Mouse (Mus musculus): ENCODE results near the gene Ebpl.

Ebpl gene

GRCm38 (mm10) chr14:61360131-61360980, at the start of gene Ebpl:
Gene Ebpl, minus strand, starts transcription at chr14:61360439.
- DNase-seq: peak; percentile 92

DNA sequence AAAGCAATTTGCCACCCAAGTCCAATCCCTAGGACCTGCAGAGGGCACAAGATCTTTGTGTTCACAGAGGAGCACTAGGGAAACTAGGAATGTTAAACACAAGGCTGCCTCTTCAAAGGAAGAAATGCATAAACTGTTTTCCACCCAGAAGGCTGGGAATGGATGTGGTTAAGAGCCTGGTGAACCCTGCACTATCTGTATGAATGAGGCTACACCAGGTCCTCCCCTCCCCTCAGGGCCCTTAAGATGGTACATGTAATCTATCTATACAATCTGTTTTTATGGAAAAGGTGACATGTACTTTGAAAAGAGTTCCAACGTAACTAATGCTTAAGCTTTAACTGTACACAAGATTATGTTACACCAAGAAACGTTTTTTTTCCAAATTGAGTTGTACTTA, 49.8 kb upstream of the Ebpl start:
- DNase-seq: no peak

- DNase-seq: no peak
Measured at GRCm38 (mm10) chr14:61407055-61407454, 46.8 kb upstream of the Ebpl start.

GRCm38 (mm10) chr14:61405761-61406160, 45.5 kb upstream of the Ebpl start:
- no peak for DNase-seq

GRCm38 (mm10) chr14:61404941-61405340, 44.7 kb upstream of the Ebpl start:
- no peak for DNase-seq

DNA sequence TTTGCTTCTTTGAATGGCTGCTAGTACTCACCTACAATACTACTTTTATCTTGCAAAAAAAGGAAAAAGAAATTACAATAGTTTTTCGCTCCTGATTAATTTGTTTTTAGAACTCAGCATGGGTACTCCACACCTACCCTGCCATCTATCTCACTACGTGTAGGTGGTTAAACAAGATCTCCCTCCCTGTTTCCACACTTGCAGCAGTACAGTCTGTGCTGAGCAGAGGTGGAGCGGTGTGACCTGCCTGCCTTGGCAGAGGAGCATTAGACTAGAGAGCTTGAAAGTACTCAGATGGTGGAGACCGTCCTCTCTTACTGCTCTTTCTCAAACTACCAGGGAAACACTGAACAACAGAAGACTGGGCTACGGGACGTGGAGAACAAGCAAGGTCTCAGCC, 34.5 kb upstream of the Ebpl start:
- DNase-seq: no peak

GRCm38 (mm10) chr14:61390586-61390985, 30.3 kb upstream of the Ebpl start:
- no peak for DNase-seq

DNA sequence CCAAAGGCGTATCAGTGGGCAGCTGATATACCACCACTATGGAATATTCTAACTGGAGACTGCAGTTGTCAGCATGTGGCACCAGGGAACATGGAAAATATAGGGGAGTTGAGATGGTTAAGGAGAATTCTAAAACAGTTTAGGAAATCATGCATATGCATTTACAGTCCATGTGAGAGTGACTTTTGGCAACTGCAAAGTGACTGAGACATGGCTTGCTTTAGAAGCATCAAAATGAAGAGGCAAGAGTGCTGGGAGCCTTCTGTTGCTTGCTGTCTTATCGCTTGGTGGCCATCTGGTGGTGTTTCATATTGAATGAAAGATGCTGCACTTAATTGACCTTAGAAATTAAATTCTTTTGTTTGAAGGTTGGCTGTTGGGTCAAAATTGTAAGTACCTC, 7.1 kb upstream of the Ebpl start:
- no peak for DNase-seq

- no peak for DNase-seq
Measured at GRCm38 (mm10) chr14:61364656-61365055, 4.4 kb upstream of the Ebpl start.

DNA sequence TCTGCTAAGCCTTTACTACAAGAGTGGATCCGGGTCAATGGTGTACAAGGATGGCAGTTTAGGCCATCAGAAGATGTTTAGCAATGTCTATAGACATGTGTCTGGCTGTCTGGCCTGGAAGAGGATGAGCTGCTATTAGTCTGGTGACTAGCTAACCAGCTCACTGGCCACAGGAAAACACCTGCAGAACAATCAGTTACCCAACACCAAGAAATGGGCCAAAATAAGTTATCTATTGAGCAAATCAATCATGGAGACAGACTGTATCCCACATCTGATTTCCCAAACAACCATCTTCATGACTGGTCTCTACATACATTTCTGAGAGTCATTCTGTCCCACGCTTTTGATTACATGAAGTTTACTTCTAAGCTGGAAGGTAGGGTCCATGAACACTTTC, 3.5 kb upstream of the Ebpl start:
- DNase-seq: no peak

GRCm38 (mm10) chr14:61362268-61362667, 2.0 kb upstream of the Ebpl start:
- no peak for DNase-seq

DNA sequence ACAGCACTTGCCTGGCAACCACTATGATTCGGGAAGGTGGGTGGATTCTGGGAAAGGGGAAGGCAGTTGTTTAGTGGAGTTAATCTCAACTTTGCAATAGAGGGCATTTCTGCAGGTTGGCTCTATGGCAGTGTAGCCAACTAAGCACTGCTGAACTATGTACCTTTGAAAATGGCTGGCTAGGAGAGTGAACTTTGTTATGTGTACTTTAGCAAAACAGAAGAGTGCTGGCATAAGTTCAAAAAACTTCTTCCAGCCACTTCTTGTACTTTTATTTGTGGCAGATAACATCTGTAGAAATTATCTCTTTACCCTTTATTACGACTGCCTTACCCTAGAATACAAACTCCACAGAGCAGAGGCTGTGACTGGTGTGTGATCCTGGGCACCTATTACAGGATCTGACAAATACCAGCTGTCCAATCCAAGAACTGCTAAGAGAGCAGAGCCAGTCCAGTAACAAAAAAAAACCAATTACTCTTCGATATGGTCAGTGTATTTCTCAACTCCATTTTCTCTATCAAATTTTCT, 807 bp upstream of the Ebpl start:
- peak; percentile 9 for DNase-seq

GRCm38 (mm10) chr14:61354251-61355235, 5.7 kb downstream of the Ebpl start:
- DNase-seq: no peak

- DNase-seq: no peak
Measured at GRCm38 (mm10) chr14:61350808-61351207, 9.4 kb downstream of the Ebpl start.

GRCm38 (mm10) chr14:61349876-61350275, 10.4 kb downstream of the Ebpl start:
- no peak for DNase-seq

DNA sequence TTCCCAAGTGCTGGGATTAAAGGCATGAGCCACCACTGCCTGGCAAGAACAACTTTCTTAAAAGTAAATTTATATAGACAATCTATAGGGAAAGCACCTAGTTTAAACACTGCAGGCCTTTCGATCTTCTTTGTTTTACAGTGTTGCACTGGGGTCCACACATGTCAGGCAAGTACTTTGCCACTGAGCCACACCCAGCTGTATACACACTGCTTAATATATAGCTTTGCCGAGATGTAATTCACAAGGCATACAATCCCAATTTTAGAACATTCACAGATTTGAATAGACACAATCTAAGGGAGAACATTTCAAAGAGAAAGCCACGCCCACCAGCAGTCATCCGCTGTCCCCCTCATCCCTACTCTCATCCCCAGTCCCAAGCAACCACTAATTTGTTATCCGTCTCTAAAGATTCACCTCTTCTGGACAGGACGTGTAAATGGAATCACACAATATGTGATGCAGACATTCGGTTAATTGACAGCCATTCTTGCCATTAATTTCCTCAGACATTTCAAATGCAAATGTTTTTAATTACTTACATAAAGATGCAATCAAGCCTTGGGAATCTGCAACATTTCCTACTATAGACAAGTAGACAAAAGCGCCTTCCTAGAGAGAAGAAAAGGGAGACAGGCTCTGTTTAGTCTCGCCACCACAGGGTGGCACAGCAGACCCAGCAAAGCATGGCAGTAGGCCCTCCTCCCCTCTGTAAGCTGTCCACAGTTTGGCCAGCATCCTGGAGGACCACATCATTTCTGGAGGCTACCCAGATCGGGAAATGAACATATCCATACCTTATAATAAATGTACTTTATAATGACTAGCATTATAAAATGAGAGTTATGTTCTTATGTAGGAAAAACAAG, 13.2 kb downstream of the Ebpl start:
- no peak for DNase-seq

GRCm38 (mm10) chr14:61344590-61344989, 15.6 kb downstream of the Ebpl start:
- DNase-seq: no peak

GRCm38 (mm10) chr14:61339381-61339780, 20.9 kb downstream of the Ebpl start:
- DNase-seq: no peak

DNA sequence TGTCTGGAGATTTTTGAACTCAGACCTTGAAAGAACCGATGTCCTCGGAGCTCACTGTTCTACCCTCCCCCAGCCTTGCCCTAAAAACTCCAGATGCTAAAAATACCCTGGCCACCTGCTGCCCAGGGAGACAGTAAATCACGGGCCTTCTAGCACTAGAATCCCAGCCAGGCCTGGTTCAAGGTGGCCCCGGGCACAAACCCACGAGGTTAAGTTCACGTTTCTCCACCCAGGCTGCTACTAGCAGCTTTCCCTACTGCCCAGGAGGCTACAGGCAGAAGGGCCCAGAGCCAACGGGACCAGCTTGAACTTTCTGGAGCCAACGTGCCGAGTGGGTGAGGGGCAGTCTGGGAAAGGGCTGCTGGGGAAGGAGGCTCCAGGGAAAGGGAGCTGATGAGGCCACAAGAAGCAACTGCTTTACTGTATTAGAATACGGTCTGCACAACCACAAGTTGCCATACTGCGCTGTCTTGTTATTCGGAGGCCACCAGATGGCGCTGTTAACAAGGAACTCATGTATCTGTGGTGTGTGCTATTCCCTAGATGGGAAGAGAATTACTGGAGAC, 29.2 kb downstream of the Ebpl start:
- DNase-seq: peak; percentile 48

DNA sequence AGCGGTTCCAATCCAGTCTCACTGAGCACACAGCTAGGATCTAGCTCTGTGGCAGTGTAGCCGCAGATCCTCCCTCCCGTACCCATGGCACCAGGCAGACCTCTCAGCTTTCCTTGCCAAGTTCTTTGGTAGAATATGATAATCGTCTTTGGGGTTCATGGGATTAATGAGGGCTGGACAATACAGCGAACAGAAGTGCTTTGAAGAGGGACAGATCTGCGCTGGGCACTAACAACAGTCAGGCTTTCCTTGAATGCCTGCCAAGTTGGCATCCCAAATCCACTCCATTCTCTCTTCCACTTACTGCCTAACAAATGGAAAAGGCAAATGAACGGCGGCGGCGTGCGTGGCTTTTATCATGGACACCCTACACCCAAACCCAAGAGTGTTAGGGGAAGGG, 29.6 kb downstream of the Ebpl start:
- DNase-seq: no peak

DNA sequence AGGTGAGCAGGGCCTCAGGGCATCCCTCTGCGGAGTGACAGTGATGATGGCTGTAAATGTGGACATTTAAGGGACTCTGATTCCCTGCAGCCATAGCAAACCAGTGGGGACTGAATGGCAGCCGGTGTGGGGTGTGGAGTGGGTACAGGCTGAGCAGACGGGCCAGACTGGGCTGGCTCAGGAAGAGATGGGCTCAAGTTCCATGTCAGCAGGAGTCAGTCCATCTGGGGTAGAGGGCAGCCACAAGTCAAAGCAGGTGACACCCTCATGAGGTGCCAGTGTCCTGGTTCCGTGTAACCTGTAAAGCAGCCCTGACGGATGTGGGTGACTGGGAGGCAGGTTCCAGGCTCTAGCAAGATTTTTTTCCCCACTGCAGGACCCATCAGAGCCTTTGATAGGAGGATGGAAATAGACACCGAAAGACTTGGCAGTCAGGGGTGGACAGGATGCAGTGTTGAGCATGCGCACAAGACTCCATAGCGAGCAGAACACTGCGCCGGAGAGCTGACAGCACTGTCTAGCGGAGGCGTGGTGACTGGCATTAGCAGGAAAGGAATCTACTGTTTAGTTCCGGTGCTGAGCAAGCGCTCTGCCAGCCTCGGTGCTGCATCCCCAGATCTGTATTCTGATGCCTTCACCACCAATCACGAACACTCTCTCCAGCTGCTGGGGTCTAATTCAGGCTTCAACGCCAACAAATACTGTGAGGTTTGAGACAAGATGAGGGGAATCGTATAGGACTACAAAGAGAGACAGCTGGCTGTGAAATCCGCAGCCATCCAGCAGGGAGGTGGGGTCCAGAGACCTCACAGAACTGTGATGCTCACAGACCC, 32.4 kb downstream of the Ebpl start:
- DNase-seq: peak; percentile 43

All from kidney, adult 11 months (tissue).